Mouse (Mus musculus) midbrain, embryonic 16.5 days (tissue): ENCODE results near the gene Apc2. TPM values are rescaled to one million over a fixed set of nuclear protein-coding genes. Genes with fewer than 3 reads are reported as not detected.

ENCODE experiments used
- ATAC-seq: fragments of 200-750 bp; cut with Nextera tagmentation; 2 replicates; pipeline ENCODE4 v1.8.0; 2017; ENCODE audit warnings: moderate TSS enrichment
- H3K27ac ChIP-seq: fragments of 300-500 bp; sonication (generic); 2 replicates; pipeline ENCODE4 v1.5.1; 2014; ENCODE audit warnings: mild to moderate bottlenecking, low read length, mixed read lengths
- H3K27me3 ChIP-seq: fragments of 300-500 bp; sonication (generic); 2 replicates; pipeline ENCODE4 v1.6.1; 2014; ENCODE audit warnings: low read depth, low read length, mixed read lengths; ENCODE audit not compliant: control insufficient read depth, insufficient read depth
- H3K36me3 ChIP-seq: fragments of 300-500 bp; sonication (generic); 2 replicates; pipeline ENCODE4 v1.6.1; 2014; ENCODE audit warnings: mild to moderate bottlenecking, low read length, moderate library complexity, mixed read lengths; ENCODE audit not compliant: control insufficient read depth, insufficient read depth
- H3K4me1 ChIP-seq: fragments of 300-500 bp; sonication (generic); 2 replicates; pipeline ENCODE4 v1.6.1; 2014; ENCODE audit warnings: mild to moderate bottlenecking, low read length, mixed read lengths; ENCODE audit not compliant: control insufficient read depth, insufficient read depth
- H3K4me2 ChIP-seq: fragments of 300-500 bp; sonication (generic); 2 replicates; pipeline ENCODE4 v1.6.1; 2014; ENCODE audit warnings: mild to moderate bottlenecking, low read length, mixed read lengths
- H3K4me3 ChIP-seq: fragments of 300-500 bp; sonication (generic); 2 replicates; pipeline ENCODE4 v1.5.1; 2014; ENCODE audit warnings: low read depth, mild to moderate bottlenecking, low read length, moderate library complexity, mixed read lengths
- H3K9ac ChIP-seq: fragments of 300-500 bp; sonication (generic); 2 replicates; pipeline ENCODE4 v1.6.1; 2014; ENCODE audit warnings: low read depth, low read length, mixed read lengths
- H3K9me3 ChIP-seq: fragments of 300-500 bp; sonication (generic); replicated peaks from 2 replicates; pipeline ENCODE4 v1.6.1; 2014; ENCODE audit warnings: mild to moderate bottlenecking, low read length, mixed read lengths; ENCODE audit not compliant: control insufficient read depth, poor library complexity, severe bottlenecking
- WGBS: fragments of 180-500 bp; shearing (Covaris S2); extraction: QIAGEN DNeasy Blood & Tissue Kit; methylation state at CpG from one replicate; pipeline ENCODE4 v1.1.7; 2014; 5-methylcytosine and 5-hydroxymethylcytosine counted together
- polyA plus RNA-seq: library from polyadenylated mRNA; unstranded; fragments of >200 nt; fragmentation: Nextera tagmentation; extraction: Ambion mirVana; gene quantifications from 2 replicates; pipeline ENCODE4 v1.2.1, GENCODE M21; 2015

Gene Apc2
- polyA plus RNA-seq, 1 experiment from 2014 or later = 172 TPM

DNA sequence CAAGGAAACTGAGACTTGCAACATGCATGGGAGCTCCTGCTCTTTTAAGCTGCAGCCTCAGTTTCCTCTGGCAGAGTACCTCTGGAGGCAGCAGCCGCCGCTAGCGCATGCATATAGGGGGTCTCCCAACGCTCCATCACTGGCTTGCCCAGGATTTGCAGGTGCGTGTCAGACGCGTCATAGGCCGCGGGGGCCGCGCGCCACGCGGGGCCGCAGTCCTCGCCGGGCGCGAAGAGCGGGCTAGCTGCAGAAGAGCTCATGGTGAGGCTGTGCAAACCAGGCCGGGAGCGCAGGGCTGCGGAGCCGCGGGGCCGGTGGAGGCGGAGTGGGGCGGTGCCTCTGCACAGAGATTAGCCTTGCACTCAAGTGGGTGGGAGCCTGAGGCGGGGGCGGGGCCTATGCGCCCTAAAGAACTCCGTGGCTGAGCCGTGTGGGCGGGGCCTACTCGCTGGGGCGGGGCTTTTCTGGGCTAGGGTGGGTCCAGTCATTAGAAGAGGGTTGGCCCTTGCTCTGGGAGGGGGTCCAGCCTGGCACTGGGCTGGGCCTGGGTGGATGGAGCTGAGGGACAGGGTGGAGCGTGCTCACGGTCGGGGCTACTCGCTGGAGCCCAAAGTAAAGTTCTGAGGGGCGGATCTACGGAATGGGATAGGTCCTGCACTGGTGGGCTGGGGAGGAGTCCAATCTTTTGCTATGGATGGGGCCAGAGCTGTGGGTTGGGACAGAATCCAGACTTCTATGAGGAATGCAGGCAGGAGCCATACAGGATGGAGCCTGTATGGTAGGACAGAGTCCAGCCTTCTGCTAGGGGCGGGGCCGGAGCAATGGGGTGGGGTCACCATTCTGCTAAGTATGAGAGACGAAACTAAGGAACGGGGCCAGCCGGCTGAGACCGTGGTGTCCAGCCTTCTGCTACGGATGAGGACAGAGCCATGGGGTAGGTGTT is 34.9 kb upstream of the Apc2 start, which contains the start of the genes Gamt and Dazap1:
TSS of gene Gamt (minus strand) at position 371 of the 943 bp plus-strand sequence.
TSS of gene Dazap1 (plus strand) at position 845 of the 943 bp plus-strand sequence.
- Histone ChIP-seq H3K27ac (peak within 1 kb of the TSS; percentile 80), H3K4me1 (peaks cover 25% of the 10 kb centered on the region)
- peak; percentile 79 for ATAC-seq

DNA sequence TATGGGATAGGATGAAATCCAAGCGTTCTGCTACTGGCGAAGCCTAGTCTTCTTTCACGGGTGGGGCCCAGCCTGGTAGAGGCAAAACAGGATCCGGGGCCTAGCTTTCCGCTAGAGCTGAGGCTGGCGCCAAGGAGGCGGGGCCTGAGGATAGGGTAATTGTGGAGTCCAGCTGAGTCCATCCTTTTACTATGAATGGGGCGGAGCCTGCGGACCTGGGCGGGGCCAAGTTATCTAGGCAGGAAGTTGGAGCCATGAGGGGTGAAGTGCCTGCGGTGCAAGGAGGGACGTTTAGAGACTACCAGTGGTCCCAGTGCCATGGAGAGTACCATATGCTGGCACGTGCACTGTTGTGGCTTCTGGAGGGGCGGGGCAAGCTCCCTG is 34.2 kb upstream of the Apc2 start:
- 2% methylated on average over 14 of the region's 14 CpGs for WGBS
- Histone ChIP-seq H3K4me3 (peak overlapping the region; percentile 44), H3K4me2 (peak overlapping the region; percentile 91), H3K27me3 (no peaks in the 10 kb centered on the region), H3K4me1 (peaks cover 32% of the 10 kb centered on the region), H3K9ac (peak overlapping the region; percentile 61), H3K27ac (peak overlapping the region; percentile 80), H3K36me3 (peaks cover 9% of the 10 kb centered on the region), H3K9me3 (no peaks in the 10 kb centered on the region)
- peak; percentile 26 for ATAC-seq

More for the DNA sequence above, 34.9 kb upstream of the Apc2 start, which contains the start of the genes Gamt and Dazap1:
- no peaks in the 10 kb centered on the region for H3K27me3 ChIP-seq
- H3K36me3 ChIP-seq = peaks cover 13% of the 10 kb centered on the region
- WGBS = under 1% methylated on average over 49 of the region's 49 CpGs
- H3K4me2 ChIP-seq = peak within 1 kb of the TSS; percentile 91
- peak within 1 kb of the TSS; percentile 44 for H3K4me3 ChIP-seq
- no peaks in the 10 kb centered on the region for H3K9me3 ChIP-seq
- H3K9ac ChIP-seq = peak within 1 kb of the TSS; percentile 61

DNA sequence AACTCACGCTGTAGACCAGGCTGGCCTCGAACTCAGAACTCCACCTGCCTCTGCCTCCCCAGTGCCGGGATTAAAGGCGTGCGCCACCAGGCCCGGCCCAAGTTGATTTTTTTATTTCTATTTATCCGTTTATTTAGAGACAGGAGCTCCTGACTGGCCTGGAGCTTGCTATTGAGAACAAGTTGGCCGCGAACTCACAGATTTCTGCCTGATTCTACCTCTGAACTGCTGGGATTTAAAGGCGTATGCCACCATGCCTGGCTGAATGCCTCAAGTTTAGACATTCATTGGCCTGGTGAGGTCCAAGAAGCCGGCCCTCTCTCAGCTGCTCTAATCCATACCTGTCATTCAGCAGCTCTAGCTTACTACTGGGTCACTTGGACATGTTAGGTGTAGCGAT is 33.6 kb upstream of the Apc2 start:
- ATAC-seq = no peak
- 72% methylated on average over 12 of the region's 12 CpGs for WGBS
- Histone ChIP-seq H3K27ac (no peak overlapping the region), H3K4me2 (peak overlapping the region; percentile 91; the same call in 1 of the 2 replicates), H3K9ac (no peak overlapping the region), H3K4me3 (no peak overlapping the region), H3K27me3 (no peaks in the 10 kb centered on the region), H3K4me1 (peaks cover 37% of the 10 kb centered on the region), H3K36me3 (peaks cover 4% of the 10 kb centered on the region; the same call in 1 of the 2 replicates), H3K9me3 (no peaks in the 10 kb centered on the region)

DNA sequence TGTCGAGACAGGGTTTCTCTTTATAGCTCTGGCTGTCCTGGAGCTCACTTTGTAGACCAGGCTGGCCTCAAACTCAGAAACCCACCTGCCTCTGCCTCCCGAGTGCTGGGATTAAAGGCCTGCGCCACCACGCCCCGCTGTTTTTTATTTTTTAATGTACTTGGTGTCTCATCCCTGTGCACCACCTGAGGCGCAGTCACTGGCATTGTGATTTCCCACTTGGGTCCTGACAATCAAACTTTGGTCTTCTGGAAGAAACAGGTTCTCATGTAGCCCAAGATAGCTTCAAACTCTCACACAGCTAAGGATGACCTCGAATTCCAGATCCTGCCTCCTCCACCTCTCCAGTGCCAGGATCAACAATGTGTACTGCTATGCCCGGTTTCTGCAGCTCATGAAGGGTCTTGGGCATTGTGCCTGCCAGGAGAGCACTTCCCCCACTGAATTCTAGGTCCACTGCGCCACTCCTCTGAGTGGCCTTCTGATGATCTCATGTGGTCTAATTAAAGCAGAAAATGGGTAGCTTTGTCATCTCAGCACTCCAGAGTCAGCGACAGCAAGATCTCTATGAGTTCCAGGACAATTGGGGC is 32.9 kb upstream of the Apc2 start:
- Histone ChIP-seq H3K4me2 (no peak overlapping the region), H3K27ac (no peak overlapping the region), H3K36me3 (0 out of 2 replicates have a peak, but pooled peaks cover 4% of the 10 kb centered on the region), H3K9me3 (no peaks in the 10 kb centered on the region), H3K27me3 (no peaks in the 10 kb centered on the region), H3K4me3 (no peak overlapping the region), H3K4me1 (peaks cover 45% of the 10 kb centered on the region), H3K9ac (no peak overlapping the region)
- ATAC-seq = no peak
- 91% methylated on average over 10 of the region's 10 CpGs for WGBS

DNA sequence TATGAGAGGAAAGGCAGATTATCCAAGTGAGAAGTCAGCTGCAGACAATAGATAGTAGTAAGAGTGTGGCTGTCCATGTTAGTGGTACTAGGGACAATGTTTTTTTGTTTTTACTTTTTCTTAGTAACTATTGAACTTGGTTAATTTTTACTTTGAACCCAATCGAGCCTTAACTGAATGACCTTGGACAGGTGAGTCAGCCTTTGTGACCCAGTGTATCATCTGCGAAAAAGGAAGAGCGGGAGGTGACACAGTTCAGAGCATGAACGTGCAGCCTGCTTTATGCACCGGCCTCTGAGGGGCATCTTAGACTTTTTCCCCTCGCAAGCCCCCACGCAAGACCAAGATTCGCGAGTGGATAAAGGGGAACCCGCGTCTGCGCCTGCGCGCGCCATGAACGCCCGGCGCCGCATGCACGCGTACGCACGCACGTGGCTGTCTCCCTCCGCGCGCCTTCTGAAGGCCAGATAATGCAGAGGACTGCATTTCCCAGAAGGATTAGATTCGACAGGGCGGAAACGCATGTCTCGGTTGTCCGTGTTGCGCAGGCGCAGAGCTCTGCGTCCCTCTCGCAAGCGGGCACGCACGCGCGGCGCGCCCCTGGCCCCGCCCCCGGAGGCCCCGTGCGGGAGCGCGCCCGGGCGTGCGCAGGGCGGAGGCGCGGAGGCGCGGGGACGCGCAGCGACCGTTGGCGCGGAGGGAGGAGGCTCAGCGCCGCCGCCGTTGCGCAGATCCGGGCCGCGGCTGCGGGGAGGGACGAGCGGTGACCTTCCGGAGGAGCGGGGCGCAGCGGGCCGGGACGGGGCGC is 31.2 kb upstream of the Apc2 start:
- ATAC-seq = peak; percentile 75
- H3K27ac ChIP-seq = peak overlapping the region; percentile 86
- H3K4me2 ChIP-seq = peak overlapping the region; percentile 87
- WGBS = 2% methylated on average over 78 of the region's 81 CpGs
- no peaks in the 10 kb centered on the region for H3K27me3 ChIP-seq
- peak overlapping the region; percentile 94 for H3K4me3 ChIP-seq
- no peaks in the 10 kb centered on the region for H3K9me3 ChIP-seq
- peak overlapping the region; percentile 98 for H3K9ac ChIP-seq
- H3K4me1 ChIP-seq = peaks cover 57% of the 10 kb centered on the region
- no peaks in the 10 kb centered on the region for H3K36me3 ChIP-seq

DNA sequence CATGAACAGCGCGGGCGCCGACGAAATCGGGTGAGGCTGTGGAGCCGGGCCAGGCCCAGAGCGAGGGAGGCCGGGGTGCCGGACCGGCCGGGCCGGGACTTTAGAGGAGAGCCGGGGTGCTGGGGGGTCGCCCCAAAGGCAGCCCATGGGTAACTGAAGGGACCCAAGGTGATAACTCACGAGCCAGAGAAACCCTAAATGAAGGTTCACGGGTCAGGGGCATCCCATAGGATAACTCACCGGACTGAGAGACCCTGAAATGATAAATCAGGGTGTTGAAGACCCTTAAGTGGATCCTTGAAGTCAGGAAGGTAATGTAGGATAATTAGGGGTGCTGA is 30.7 kb upstream of the Apc2 start:
- H3K27me3 ChIP-seq = no peaks in the 10 kb centered on the region
- H3K4me2 ChIP-seq = peak overlapping the region; percentile 87
- peak overlapping the region; percentile 94 for H3K4me3 ChIP-seq
- no peaks in the 10 kb centered on the region for H3K36me3 ChIP-seq
- H3K9me3 ChIP-seq = no peaks in the 10 kb centered on the region
- 0% methylated on average over 18 of the region's 18 CpGs for WGBS
- H3K9ac ChIP-seq = peak overlapping the region; percentile 98
- ATAC-seq = no peak; the same call in 1 of the 2 replicates
- peak overlapping the region; percentile 77 for H3K27ac ChIP-seq
- peaks cover 55% of the 10 kb centered on the region for H3K4me1 ChIP-seq

DNA sequence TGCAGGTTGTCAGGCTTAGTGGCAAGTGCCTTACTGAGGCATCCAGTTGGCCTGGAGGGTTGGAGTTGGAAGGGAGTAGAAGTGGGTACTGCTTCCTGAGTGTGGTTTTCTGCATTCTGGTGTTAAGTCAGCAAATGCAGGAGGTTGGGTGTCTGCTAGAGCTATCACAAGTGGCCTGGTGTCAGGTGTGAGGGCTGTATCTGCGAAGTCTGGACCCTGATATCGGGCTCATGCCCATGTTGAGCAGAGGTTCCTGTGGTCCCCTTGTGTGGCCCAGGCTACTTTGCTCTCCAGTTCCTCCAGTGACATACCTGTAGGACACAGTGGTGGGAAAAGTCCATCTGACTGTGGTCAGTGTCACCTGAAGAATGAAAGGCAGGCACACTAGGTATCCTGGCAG is 25.7 kb upstream of the Apc2 start:
- Histone ChIP-seq H3K4me3 (no peak overlapping the region), H3K27me3 (no peaks in the 10 kb centered on the region), H3K9me3 (no peaks in the 10 kb centered on the region), H3K9ac (no peak overlapping the region), H3K36me3 (peaks cover 5% of the 10 kb centered on the region; the same call in 1 of the 2 replicates), H3K4me2 (no peak overlapping the region), H3K27ac (no peak overlapping the region), H3K4me1 (peaks cover 49% of the 10 kb centered on the region)
- WGBS = 98% methylated on average over 2 of the region's 2 CpGs
- ATAC-seq = no peak

DNA sequence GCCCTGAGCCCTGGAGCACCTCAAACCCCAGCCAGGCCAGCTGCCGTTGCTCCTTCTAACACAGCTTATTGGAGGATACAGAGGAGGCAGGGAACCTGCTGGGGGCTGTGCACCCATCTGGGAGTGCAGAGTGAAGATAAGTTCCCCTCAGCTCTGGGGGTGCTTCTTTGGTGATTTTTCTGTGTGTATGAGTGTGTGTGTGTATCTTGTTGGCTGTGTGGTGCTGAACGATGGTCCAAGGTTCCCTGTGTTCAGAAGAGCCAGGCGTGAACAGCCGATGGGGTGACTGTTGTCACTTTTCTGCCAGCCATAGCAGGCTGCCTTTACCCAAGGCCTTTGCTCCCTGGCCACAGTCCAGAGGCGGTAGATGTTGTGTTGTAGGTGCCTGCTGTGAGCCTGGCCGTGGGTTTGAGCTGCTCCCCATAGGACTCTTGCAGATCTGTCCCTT is 25.0 kb upstream of the Apc2 start:
- H3K36me3 ChIP-seq = peaks cover 5% of the 10 kb centered on the region; the same call in 1 of the 2 replicates
- no peak for ATAC-seq
- H3K4me2 ChIP-seq = no peak overlapping the region
- H3K9ac ChIP-seq = peak overlapping the region; percentile 25; the same call in 1 of the 2 replicates
- no peak overlapping the region for H3K4me3 ChIP-seq
- peaks cover 46% of the 10 kb centered on the region for H3K4me1 ChIP-seq
- no peaks in the 10 kb centered on the region for H3K9me3 ChIP-seq
- no peaks in the 10 kb centered on the region for H3K27me3 ChIP-seq
- 69% methylated on average over 6 of the region's 6 CpGs for WGBS
- no peak overlapping the region for H3K27ac ChIP-seq
